Comparison of ENCODE assay signal across 8 mouse cellular contexts in genomic region chr3:88738641-88739040, GRCm38 (mm10). TPM values are rescaled to one million over a fixed set of nuclear protein-coding genes. Genes with fewer than 3 reads are reported as not detected.
DNase-seq lines count a peak whose midpoint lies in the region; ATAC-seq and TF ChIP-seq lines count a peak whose summit lies in the region.

No protein-coding gene starts in this region.

- no peak overlapping the region for H3K9ac ChIP-seq in heart, postnatal 0 days (replicated peaks; ENCODE audit: low read depth, low read length)

- H3K4me2 ChIP-seq in heart, postnatal 0 days (ENCODE audit: low read depth, low read length), result no peak overlapping the region

- no peaks in the 10 kb centered on the region for H3K27me3 ChIP-seq in cerebellum, adult 2 months (ENCODE audit: control insufficient read depth, insufficient read depth, low read length)
- no peaks in the 10 kb centered on the region for H3K27me3 ChIP-seq in heart, postnatal 0 days (ENCODE audit: control insufficient read depth, insufficient read depth, low read length)

- no peak overlapping the region for H3K27ac ChIP-seq in cerebellum, adult 2 months (ENCODE audit: insufficient read depth, low read length)
- no peak overlapping the region for H3K27ac ChIP-seq in heart, postnatal 0 days (ENCODE audit: low read depth)

- H3K4me1 ChIP-seq in cerebellum, adult 2 months (ENCODE audit: control insufficient read depth, insufficient read depth, low read length), result no peaks in the 10 kb centered on the region
- H3K4me1 ChIP-seq in heart, postnatal 0 days (ENCODE audit: control insufficient read depth, insufficient read depth), result no peaks in the 10 kb centered on the region
- no peaks in the 10 kb centered on the region for H3K4me1 ChIP-seq in lung, adult 2 months (ENCODE audit: control insufficient read depth, insufficient read depth, low read length)

- 36% methylated on average over 3 of the region's 3 CpGs for WGBS in cerebellum, adult 2 months
- 36% methylated on average over 3 of the region's 3 CpGs for WGBS in heart, postnatal 0 days
- WGBS in lung, adult 2 months, result 20% methylated on average over 3 of the region's 3 CpGs

- no peak for TF ChIP-seq EP300 in heart, postnatal 0 days (IDR thresholded peaks at IDR 0.05; ENCODE audit: low read depth)

- H3K36me3 ChIP-seq in heart, postnatal 0 days (replicated peaks; ENCODE audit: control insufficient read depth, insufficient read depth, low read length), result no peaks in the 10 kb centered on the region

- H3K9me3 ChIP-seq in heart, postnatal 0 days (replicated peaks; ENCODE audit: control insufficient read depth, low read length), result no peaks in the 10 kb centered on the region

- peak; percentile 37 to 58 for DNase-seq in cerebellum, adult 2 months
- no peak for DNase-seq in cerebellum, adult 11-12 months
- DNase-seq in ovary, postnatal 36 days (ENCODE audit: low spot score), result peak; percentile 49
- DNase-seq in ovary, adult 18-20 months (ENCODE audit: low spot score), result no peak
- peak; percentile 39 for DNase-seq in cerebellum, adult 8-10 months
- peak; percentile 58 for DNase-seq in heart, postnatal 0 days (ENCODE audit: low spot score)
- DNase-seq in lung, adult 2 months, result peak; percentile 76
- peak; percentile 52 to 66 for DNase-seq in spleen, postnatal 14 days (ENCODE audit: low spot score in 2 of 2)

- H3K4me3 ChIP-seq in cerebellum, adult 2 months (replicated peaks; ENCODE audit: insufficient read depth, low read depth, low read length), result no peak overlapping the region
- no peak overlapping the region for H3K4me3 ChIP-seq in heart, postnatal 0 days (ENCODE audit: low read depth, low read length)
- H3K4me3 ChIP-seq in lung, adult 2 months (replicated peaks; ENCODE audit: extremely low read depth, low read depth, low read length), result no peak overlapping the region

- ATAC-seq in heart, postnatal 0 days (ENCODE audit: insufficient read depth, low read depth), result peak; percentile 62; the same call in 1 of the 2 replicates

- no peak for TF ChIP-seq POLR2A in cerebellum, adult 2 months (IDR thresholded peaks at IDR 0.05; ENCODE audit: borderline replicate concordance, insufficient read depth, low read length)
- no peak for TF ChIP-seq POLR2A in lung, adult 2 months (IDR thresholded peaks at IDR 0.05; ENCODE audit: borderline replicate concordance, extremely low read depth, low read depth, low read length)

- TF ChIP-seq CTCF in cerebellum, adult 2 months (IDR thresholded peaks at IDR 0.05; ENCODE audit: borderline replicate concordance, insufficient read depth, low read depth, low read length), result peak; percentile 75
- peak; percentile 80 for TF ChIP-seq CTCF in heart, postnatal 0 days (IDR thresholded peaks at IDR 0.05; ENCODE audit: low read depth)
- peak; percentile 94 for TF ChIP-seq CTCF in lung, adult 2 months (IDR thresholded peaks at IDR 0.05; ENCODE audit: insufficient read depth, low read length)

RNA-seq across cellular contexts. Expression of gene Rit1, which starts 22.0 kb away (rescaled TPM):
- polyA plus RNA-seq in cerebellum, adult 2 months (2012; rRNA removed), result 57.3 and 64.3 TPM in 2 replicates
- total RNA-seq in heart, postnatal 0 days (2014; rRNA removed; ENCODE audit: low replicate concordance), result 65.8 and 82.6 TPM in 2 replicates
- 85.4 and 119 TPM in 2 replicates for polyA plus RNA-seq in heart, postnatal 0 days (2015; fragmentation: Nextera tagmentation; extraction: Ambion mirVana)
- 49.0 and 71.7 TPM in 2 replicates for polyA plus RNA-seq in lung, adult 2 months (2012; rRNA removed)

RNA-seq across cellular contexts. Expression of gene Syt11, which starts 36.3 kb away (rescaled TPM):
- 414 and 477 TPM in 2 replicates for polyA plus RNA-seq in cerebellum, adult 2 months (2012; rRNA removed)
- total RNA-seq in heart, postnatal 0 days (2014; rRNA removed; ENCODE audit: low replicate concordance), result 3.5 and 13.4 TPM in 2 replicates
- polyA plus RNA-seq in heart, postnatal 0 days (2015; fragmentation: Nextera tagmentation; extraction: Ambion mirVana), result 3.2 and 4.7 TPM in 2 replicates
- polyA plus RNA-seq in lung, adult 2 months (2012; rRNA removed), result 5.4 and 8.4 TPM in 2 replicates

RNA-seq across cellular contexts. Expression of gene Khdc4, which starts 53.0 kb away (rescaled TPM):
- 92.7 and 99.6 TPM in 2 replicates for polyA plus RNA-seq in cerebellum, adult 2 months (2012; rRNA removed)
- total RNA-seq in heart, postnatal 0 days (2014; rRNA removed; ENCODE audit: low replicate concordance), result 96.2 and 102 TPM in 2 replicates
- polyA plus RNA-seq in heart, postnatal 0 days (2015; fragmentation: Nextera tagmentation; extraction: Ambion mirVana), result 44.4 and 46.2 TPM in 2 replicates
- 46.7 and 51.4 TPM in 2 replicates for polyA plus RNA-seq in lung, adult 2 months (2012; rRNA removed)

Comparison
In these comparisons a context has a peak if more than half of its experiments do, and no peak if none do; other contexts are left out.
1. DNase-seq: peak in cerebellum, adult 2 months (2 of 2), ovary, postnatal 36 days (single experiment), cerebellum, adult 8-10 months (single experiment), heart, postnatal 0 days (single experiment), lung, adult 2 months (single experiment) and spleen, postnatal 14 days (2 of 2); none in cerebellum, adult 11-12 months (single experiment) and ovary, adult 18-20 months (single experiment).
2. RNA of gene Syt11, which starts 36.3 kb away (polyA plus RNA-seq): 414 to 477 TPM in cerebellum, adult 2 months; 5.4 to 8.4 TPM in lung, adult 2 months and 3.2 to 4.7 TPM in heart, postnatal 0 days; every median in the first group is over 10 times any median in the second.
3. Peak in every context shown above with its lines, with median percentiles within 50 percentile points of each other: CTCF ChIP-seq.